Mouse (Mus musculus): Measurements from ENCODE around the gene Pmvk.
"Not testable (repeated sequence)": the region's sequence is repeated elsewhere in the genome, so short reads cannot be mapped to it uniquely, and the experiment has no call there.

Pmvk gene

GRCm38 (mm10) chr3:89429021-89429420, 25.3 kb upstream of the Pmvk start:
- not testable (repeated sequence) for DNase-seq (ENCODE audit: low spot score)

- peak; percentile 94 for DNase-seq (ENCODE audit: low spot score)
Observed at GRCm38 (mm10) chr3:89430171-89431159, 23.9 kb upstream of the Pmvk start, which contains the start of gene Pygo2. Pygo2 (plus strand) TSS chr3:89430214.

- DNase-seq (ENCODE audit: low spot score), result no peak
Observed at GRCm38 (mm10) chr3:89432606-89433005, 21.7 kb upstream of the Pmvk start.

- no peak for DNase-seq (ENCODE audit: low spot score)
Observed at GRCm38 (mm10) chr3:89434532-89434931, 19.8 kb upstream of the Pmvk start.

GRCm38 (mm10) chr3:89435041-89435440, 19.3 kb upstream of the Pmvk start:
- no peak for DNase-seq (ENCODE audit: low spot score)

- DNase-seq (ENCODE audit: low spot score), result peak; percentile 55
Observed at GRCm38 (mm10) chr3:89436176-89437113, 17.9 kb upstream of the Pmvk start, which contains the start of gene Pbxip1. Pbxip1 (plus strand) TSS chr3:89436706.

- DNase-seq (ENCODE audit: low spot score), result no peak
Observed at GRCm38 (mm10) chr3:89437269-89437668, 17.1 kb upstream of the Pmvk start.

- DNase-seq (ENCODE audit: low spot score), result no peak
Observed at GRCm38 (mm10) chr3:89440691-89441090, 13.7 kb upstream of the Pmvk start.

- DNase-seq (ENCODE audit: low spot score), result no peak
Observed at GRCm38 (mm10) chr3:89448720-89449537, 5.4 kb upstream of the Pmvk start.

GRCm38 (mm10) chr3:89449541-89449940, 4.8 kb upstream of the Pmvk start:
- DNase-seq (ENCODE audit: low spot score), result peak; percentile 83

- no peak for DNase-seq (ENCODE audit: low spot score)
Observed at GRCm38 (mm10) chr3:89451916-89452315, 2.4 kb upstream of the Pmvk start.

- no peak for DNase-seq (ENCODE audit: low spot score)
Observed at GRCm38 (mm10) chr3:89455786-89456285, 1.5 kb downstream of the Pmvk start.

- DNase-seq (ENCODE audit: low spot score), result peak; percentile 76
Observed at GRCm38 (mm10) chr3:89456726-89457665, 2.7 kb downstream of the Pmvk start.

GRCm38 (mm10) chr3:89458372-89458964, 4.1 kb downstream of the Pmvk start:
- DNase-seq (ENCODE audit: low spot score), result no peak

- peak; percentile 93 for DNase-seq (ENCODE audit: low spot score)
Observed at GRCm38 (mm10) chr3:89458965-89459807, 4.8 kb downstream of the Pmvk start.

GRCm38 (mm10) chr3:89468268-89468667, 13.9 kb downstream of the Pmvk start:
- DNase-seq (ENCODE audit: low spot score), result no peak

GRCm38 (mm10) chr3:89472280-89472679, 17.9 kb downstream of the Pmvk start:
- DNase-seq (ENCODE audit: low spot score), result no peak

- DNase-seq (ENCODE audit: low spot score), result no peak
Observed at GRCm38 (mm10) chr3:89473838-89474237, 19.5 kb downstream of the Pmvk start.

GRCm38 (mm10) chr3:89479055-89479454, 24.7 kb downstream of the Pmvk start:
- DNase-seq (ENCODE audit: low spot score), result no peak
